10 mouse cellular contexts compared by ENCODE assay signal in the genomic region with DNA sequence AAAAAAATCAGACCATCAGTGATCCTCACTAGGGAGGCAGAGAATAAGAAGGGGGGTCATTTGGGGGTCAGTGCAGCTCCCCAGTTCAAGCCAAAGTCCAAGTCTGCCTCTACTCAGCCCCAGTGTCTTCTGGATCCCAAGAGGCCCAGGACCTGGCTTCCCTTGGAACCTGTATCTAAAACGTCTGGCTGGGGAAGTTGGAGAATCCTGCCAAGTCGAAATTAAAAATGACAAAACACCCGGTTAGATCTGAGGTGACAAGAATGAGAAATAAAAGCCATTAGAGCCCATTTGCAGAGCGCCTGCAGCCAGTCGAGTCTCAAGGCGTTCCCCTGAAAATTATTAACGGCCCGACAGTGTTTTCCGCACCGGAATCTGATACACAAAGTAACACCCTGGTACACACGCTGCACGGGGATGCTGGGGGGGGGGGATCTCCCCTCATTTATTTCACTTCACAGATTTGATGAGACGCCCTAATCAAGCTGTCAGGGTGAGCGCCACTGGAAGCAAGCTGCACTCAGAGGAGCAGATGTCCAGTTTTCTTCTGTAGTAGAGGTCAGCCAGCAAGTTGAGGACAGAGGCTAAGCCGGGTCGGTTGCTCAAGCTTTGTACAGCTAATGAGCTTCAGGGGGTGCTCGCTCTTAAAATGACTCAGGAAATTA.
DNase-seq lines count a peak whose midpoint lies in the region; ATAC-seq lines count a peak whose summit lies in the region.
"Had no signal": no experiment of that assay in that cellular context is flagged by ENCODE, and none has a peak within 500 bp of the region (broad histone marks: within the 10 kb centered on the region; RNA-seq: fewer than 3 reads in every experiment).

No protein-coding gene starts in this region.

- intact Hi-C loops in heart, postnatal 10 days (cut with DNase I) = no loop called here

- peak; percentile 54 to 66 for DNase-seq in cerebellum, postnatal 10 days
- DNase-seq in cerebellum, adult 11 months = no peak
- DNase-seq in Muller cell, postnatal 12 days (ENCODE audit: inconsistent ontology term) = peak; percentile 52
- peak; percentile 31 to 38 for DNase-seq in heart, postnatal 10 days
- peak; percentile 18 to 48 for DNase-seq in kidney, postnatal 25 days
- no peak for DNase-seq in thymus, postnatal 0 days (ENCODE audit: low spot score)
- no peak for DNase-seq in right cerebral cortex, postnatal 36 days (ENCODE audit: low spot score in 2 of 2)
- DNase-seq: cerebellum, adult 8-10 months; thymus, adult 2 months had no signal

- no peak for ATAC-seq in activated CD4-positive, CD25-positive, alpha-beta regulatory T cell, adult 4 months

Comparison
In these comparisons a context has a peak if more than half of its experiments do, and no peak if none do; other contexts are left out.
1. DNase-seq: peak in cerebellum, postnatal 10 days (2 of 2), Muller cell, postnatal 12 days (single experiment), heart, postnatal 10 days (2 of 2) and kidney, postnatal 25 days (2 of 2); none in cerebellum, adult 11 months (single experiment), thymus, postnatal 0 days (single experiment) and right cerebral cortex, postnatal 36 days (0 of 2).